Mouse (Mus musculus) thymus, adult 18-20 months (tissue): ENCODE data around the gene Gm9918.

Experiments used
- DNase-seq, 2 experiments: peaks; one replicate each; pipeline ENCODE4 v3.0.0; 2022; ENCODE audit warnings: mixed read lengths in 2 of 2

Gene Gm9918

GRCm38 (mm10) chr15:102279092-102279782, 8.9 kb downstream of the Gm9918 start, which contains the start of gene Mfsd5:
Gene Mfsd5, plus strand, starts transcription at chr15:102279454.
- peak; percentile 71 to 77 for DNase-seq

DNA sequence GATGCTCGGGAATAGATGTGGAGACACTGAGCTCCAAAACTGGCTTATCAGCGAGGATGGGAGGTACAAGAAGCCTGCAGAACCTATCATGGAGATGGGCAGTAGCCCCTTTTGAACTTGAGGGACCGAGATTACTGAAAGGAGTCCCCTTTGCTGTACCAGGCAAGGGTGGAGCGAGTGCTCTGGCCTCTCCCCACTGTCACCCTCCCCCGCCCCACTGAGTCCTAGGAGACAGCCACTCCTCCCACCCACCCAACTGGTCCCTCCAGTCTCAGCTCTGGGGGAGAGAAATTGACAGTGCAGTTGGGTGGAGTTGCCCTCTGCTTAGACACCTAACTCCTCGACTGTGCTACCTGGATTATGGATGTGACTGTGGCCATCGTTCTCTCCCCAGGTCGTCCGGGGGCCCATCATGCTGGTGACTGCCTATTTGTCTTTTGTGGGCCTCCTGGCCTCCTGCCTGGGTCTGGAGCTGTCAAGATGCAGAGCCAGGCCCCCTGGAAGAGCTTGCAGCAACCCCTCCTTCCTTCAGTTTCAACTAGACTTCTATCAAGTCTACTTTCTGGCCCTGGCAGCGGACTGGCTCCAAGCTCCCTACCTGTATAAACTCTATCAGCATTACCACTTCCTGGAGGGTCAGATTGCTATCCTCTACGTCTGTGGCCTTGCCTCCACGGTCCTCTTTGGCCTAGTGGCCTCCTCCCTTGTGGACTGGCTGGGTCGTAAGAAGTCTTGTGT, 9.6 kb downstream of the Gm9918 start:
- DNase-seq: no peak

- DNase-seq: no peak
Observed at GRCm38 (mm10) chr15:102280623-102281022, 10.3 kb downstream of the Gm9918 start.

- DNase-seq: no peak
Observed at GRCm38 (mm10) chr15:102282463-102283292, 12.3 kb downstream of the Gm9918 start.

GRCm38 (mm10) chr15:102283648-102284047, 13.3 kb downstream of the Gm9918 start:
- DNase-seq: no peak

DNA sequence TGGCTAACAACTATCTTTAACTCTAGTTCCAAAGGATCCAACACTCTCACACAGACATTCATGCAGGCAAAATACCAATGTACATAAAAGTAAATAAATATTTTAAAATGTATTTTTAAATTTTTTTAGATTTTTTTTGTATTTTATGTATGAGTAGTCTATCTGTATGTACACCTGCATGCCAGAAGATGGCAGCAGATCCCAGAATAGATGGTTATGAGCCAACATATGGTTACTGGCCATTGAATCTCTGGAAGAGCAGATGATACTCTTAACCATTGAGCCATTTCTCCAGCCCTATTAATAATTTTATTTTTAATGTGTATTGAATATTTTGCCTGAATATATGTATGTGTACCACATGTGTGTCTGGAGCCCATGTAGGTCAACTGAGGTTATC, 17.0 kb downstream of the Gm9918 start:
- no peak for DNase-seq

DNA sequence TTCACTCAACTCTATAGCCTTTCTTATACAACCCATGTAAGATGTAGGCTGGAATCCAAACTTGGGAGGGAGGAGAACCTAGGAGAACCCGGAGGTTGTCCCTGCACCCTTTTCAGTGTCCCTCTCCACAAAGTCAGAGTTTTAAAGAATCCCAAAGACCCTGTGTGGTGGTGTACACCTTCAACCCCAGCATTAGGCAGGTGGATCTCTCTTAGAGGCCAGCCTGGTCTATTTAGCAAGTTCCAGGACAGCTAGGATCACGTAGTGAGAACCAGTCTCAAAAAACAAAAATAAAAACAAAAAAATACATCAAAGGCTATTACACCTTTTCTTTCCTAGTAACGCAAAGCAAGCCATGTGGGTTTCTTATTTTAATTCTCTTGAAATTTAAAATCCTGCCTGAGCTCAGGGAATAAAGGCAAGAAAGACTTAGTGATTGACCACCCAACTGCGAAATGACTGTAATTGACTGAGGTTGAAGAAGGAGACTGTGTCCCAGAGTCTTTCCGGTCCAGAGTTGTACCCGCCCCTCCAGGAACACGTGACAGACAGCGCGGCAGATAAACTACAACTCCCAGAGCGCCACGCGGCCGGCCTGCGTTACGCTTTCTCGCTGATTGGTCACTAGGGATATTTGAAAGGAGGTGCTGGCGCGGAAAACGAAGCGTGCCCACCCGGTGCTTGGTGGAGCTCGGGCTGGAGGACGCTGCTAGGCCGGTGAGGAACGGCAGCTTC, 25.4 kb downstream of the Gm9918 start, which contains the start of gene Espl1:
TSS of gene Espl1 (plus strand) at position 634 of the 735 bp plus-strand sequence.
- peak; percentile 90 to 93 for DNase-seq

DNA sequence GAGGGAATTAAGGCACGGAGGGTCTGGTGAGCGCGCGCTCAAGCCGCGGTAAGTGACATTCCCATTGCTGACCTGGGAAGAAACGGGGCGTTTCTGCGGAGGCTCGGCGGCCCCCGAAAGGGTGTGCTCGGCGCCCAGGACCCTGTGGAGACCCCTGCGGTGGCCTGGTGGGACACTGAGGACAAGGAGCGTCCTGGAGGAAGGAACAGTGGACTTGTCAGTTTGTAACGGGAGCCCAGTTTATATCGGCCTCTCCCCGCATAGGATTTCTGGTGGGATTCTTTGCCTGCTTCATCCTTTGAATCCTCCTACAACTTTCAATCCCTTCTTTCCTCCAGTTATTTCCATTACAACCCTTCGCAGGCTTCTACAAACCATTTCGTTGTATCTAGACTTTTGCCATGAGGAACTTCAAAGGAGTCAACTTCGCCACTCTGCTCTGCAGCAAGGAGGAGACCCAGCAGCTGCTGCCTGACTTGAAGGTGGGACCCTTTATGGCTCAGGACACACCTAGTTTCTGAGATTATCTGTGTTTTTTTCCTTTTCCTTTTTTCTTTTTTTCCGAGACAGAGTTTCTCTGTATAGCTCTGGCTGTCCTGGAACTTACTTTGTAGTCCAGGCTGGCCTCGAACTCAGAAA, 26.1 kb downstream of the Gm9918 start:
- no peak for DNase-seq

DNA sequence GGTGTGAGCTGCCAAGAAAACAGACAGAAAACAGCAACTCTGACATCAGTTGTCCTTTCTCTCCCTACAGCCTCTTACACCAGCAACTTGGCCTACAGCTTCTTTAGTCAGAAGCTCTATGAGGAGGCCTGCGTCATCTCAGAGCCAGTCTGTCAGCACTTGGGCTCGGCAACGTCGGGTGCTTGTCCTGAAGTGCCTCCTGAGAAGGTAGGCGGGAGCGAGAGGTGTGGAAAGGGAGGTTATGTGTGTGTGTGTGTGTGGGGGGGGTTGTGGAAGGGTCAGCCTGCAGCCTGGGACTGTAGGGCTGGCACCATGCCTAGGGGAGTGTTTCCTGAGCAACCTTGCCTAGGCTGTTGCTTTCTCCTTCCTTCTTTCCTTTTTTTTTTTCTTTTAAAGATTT, 32.2 kb downstream of the Gm9918 start:
- DNase-seq: no peak

GRCm38 (mm10) chr15:102308717-102309116, 38.4 kb downstream of the Gm9918 start:
- DNase-seq: no peak

DNA sequence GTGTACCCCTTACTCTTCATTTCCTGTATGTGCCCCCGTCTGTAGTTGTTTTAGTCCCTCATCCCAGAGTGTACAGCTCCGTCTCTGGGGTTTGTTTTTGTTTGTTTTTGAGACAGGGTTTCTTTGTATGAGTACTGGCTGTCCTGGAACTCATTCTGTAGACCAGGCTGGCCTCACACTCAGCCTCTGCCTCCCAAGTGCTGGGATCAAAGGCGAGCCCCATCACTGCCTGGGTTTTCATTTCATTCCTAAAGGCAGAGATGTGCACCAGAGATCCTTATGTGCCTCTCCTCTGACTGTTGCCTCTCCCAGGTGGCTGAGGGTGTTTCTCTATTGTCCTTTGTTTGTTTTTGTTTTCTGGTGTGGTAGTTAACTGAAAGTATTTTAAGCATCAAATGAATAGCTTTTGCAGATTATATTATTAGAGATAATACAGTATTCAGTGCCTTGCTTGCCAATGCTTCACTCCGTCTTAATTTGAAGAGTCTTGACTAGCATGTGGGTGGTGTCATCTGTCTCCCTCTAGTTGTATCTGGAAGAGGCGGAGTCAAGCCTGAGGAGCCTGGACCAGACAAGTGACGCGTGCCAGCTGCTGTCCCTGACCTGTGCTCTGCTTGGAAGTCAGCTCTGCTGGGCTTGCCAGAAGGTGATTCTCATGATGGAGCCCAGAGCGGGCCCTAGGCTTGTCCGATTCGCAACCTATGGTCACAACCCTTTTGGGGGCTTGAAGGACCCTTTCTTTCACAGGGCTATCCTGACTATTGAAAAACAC, 39.9 kb downstream of the Gm9918 start:
- DNase-seq: no peak

GRCm38 (mm10) chr15:102311489-102311888, 41.1 kb downstream of the Gm9918 start:
- no peak for DNase-seq

DNA sequence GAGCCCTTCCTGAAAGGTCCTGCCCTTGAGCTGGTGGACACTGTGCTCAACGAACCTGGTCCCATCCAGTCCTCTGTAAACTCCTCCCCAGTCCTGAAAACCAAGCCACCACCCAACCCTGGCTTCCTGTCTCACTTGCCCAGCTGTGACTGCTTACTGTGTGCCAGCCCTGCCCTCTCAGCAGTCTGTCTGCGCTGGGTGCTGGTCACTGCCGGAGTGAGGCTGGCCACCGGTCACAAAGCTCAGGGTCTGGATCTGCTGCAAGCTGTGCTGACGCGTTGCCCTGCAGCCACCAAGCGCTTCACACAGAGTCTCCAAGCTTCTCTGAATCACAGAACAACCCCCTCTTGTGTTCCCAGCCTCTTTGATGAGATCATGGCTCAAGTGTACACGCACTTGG, 44.9 kb downstream of the Gm9918 start:
- no peak for DNase-seq

GRCm38 (mm10) chr15:102316263-102316662, 45.9 kb downstream of the Gm9918 start:
- peak in 1 of 2 experiments; percentile 26 for DNase-seq
